Mouse (Mus musculus) midbrain, embryonic 12.5 days (tissue): ENCODE results near the gene Gm14403. TPM values are rescaled to one million over a fixed set of nuclear protein-coding genes. Genes with fewer than 3 reads are reported as not detected.
"Not testable (repeated sequence)": the region's sequence is repeated elsewhere in the genome, so short reads cannot be mapped to it uniquely, and the experiment has no call there.

ENCODE experiments used
- ATAC-seq: fragments of 200-750 bp; cut with Nextera tagmentation; 2 replicates; pipeline ENCODE4 v1.8.0; 2017; ENCODE audit warnings: low read depth, moderate TSS enrichment, moderate library complexity; ENCODE audit not compliant: low FRiP score
- H3K27ac ChIP-seq: fragments of 300-500 bp; sonication (generic); replicated peaks from 2 replicates; pipeline ENCODE4 v1.5.1; 2016; ENCODE audit warnings: mild to moderate bottlenecking
- H3K27me3 ChIP-seq: fragments of 300-500 bp; sonication (generic); 2 replicates; pipeline ENCODE4 v1.6.1; 2016; ENCODE audit warnings: mild to moderate bottlenecking
- H3K36me3 ChIP-seq: fragments of 300-500 bp; sonication (generic); 2 replicates; pipeline ENCODE4 v1.6.1; 2016
- H3K4me1 ChIP-seq: fragments of 300-500 bp; sonication (generic); 2 replicates; pipeline ENCODE4 v1.6.1; 2016
- H3K4me2 ChIP-seq: fragments of 300-500 bp; sonication (generic); replicated peaks from 2 replicates; pipeline ENCODE4 v1.6.1; 2016; ENCODE audit warnings: mild to moderate bottlenecking, moderate library complexity
- H3K4me3 ChIP-seq: fragments of 300-500 bp; sonication (generic); 2 replicates; pipeline ENCODE4 v1.5.1; 2016; ENCODE audit warnings: mild to moderate bottlenecking
- H3K9ac ChIP-seq: fragments of 300-500 bp; sonication (generic); replicated peaks from 2 replicates; pipeline ENCODE4 v1.6.1; 2016; ENCODE audit warnings: mild to moderate bottlenecking, moderate library complexity
- H3K9me3 ChIP-seq: fragments of 300-500 bp; sonication (generic); 2 replicates; pipeline ENCODE4 v1.6.1; 2016; ENCODE audit warnings: mild to moderate bottlenecking
- WGBS: fragments of 180-500 bp; shearing (Covaris S2); methylation state at CpG from one replicate; pipeline ENCODE4 v1.1.7; 2016; 5-methylcytosine and 5-hydroxymethylcytosine counted together
- polyA plus RNA-seq: library from polyadenylated mRNA; unstranded; fragments of >200 nt; fragmentation: Nextera tagmentation; extraction: Ambion mirVana; gene quantifications from 2 replicates; pipeline ENCODE4 v1.2.1, GENCODE M21; 2016

Gm14403 gene
- polyA plus RNA-seq, 1 experiment from 2014 or later, result 5.2 TPM

DNA sequence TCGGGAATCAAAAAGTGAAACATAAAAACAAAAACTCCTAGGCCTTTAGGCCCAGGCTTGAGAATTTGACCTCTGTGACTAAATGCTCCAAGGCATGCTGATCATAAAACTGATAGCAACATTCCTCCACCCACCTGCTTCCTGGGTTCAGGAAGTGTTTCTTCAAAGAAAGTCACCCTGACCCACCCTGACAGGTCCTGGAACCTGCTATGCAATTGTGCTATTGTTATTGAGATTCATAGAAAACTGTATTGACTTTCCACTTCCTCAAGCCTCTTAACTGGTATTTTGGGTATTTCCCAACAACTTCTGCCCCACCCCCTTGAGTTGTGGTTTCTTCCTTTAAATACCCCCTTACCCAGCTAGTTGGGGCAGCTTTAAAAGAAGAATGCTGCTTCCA is 20.9 kb downstream of the Gm14403 start:
- not testable (repeated sequence) for H3K4me2 ChIP-seq, H3K9ac ChIP-seq, ATAC-seq, H3K4me1 ChIP-seq, H3K27me3 ChIP-seq, H3K4me3 ChIP-seq, H3K27ac ChIP-seq, H3K36me3 ChIP-seq
- peaks cover 15% of the 10 kb centered on the region; the same call in 1 of the 2 replicates for H3K9me3 ChIP-seq
- WGBS, result 87% methylated on average over 1 of the region's 1 CpGs

DNA sequence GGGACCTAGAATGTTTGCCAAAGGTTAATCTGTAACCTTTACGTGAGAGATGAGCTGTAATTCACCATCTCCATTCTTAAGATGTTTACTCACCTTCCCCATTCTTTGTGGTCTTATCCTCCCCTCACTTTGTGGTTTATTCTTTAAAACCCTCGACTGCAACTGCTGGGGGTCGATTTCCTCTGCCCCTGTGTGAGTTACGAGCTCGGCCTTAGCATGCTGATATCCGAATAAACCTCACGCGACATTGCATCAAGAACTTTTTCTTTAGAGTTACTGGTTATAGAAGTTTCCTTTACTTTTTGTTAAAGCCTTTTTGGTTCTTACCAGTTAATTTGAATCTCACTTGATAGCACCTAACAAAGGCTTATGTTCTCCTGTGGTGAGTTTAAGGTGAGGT is 22.0 kb downstream of the Gm14403 start:
- 83% methylated on average over 8 of the region's 8 CpGs for WGBS
- no peak for ATAC-seq
- no peak overlapping the region for H3K9ac ChIP-seq

DNA sequence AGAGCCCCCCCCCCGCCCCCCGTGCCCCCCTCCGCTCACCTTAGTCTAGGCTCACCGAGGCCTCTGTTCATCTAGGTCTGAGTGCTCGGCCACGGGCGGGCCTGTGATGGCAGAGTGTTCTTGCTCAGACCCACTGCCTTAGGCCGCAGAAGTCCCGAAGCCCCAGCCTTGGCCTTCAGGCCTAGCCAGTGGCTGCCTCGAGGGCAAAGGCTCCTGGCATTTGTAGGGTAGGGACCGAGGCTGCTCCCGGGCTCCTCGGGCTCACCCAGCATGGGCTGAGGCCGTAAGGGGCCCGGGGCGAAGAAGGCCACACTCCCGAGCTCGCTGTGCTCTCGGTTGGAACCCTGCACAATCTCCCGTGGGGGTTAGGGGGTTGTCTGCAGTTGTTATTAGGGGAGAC is 25.0 kb downstream of the Gm14403 start:
- WGBS, result 89% methylated on average over 20 of the region's 20 CpGs
- H3K9me3 ChIP-seq, result peaks cover 15% of the 10 kb centered on the region; the same call in 1 of the 2 replicates
- H3K4me3 ChIP-seq, result no peak overlapping the region
- H3K27ac ChIP-seq, result no peak overlapping the region
- H3K4me1 ChIP-seq, result no peaks in the 10 kb centered on the region
- no peaks in the 10 kb centered on the region for H3K36me3 ChIP-seq
- no peak; the same call in 1 of the 2 replicates for ATAC-seq
- H3K4me2 ChIP-seq, result no peak overlapping the region
- H3K27me3 ChIP-seq, result no peaks in the 10 kb centered on the region
- H3K9ac ChIP-seq, result no peak overlapping the region

More for the DNA sequence above, 22.0 kb downstream of the Gm14403 start:
- no peaks in the 10 kb centered on the region for H3K27me3 ChIP-seq
- H3K4me3 ChIP-seq, result no peak overlapping the region
- H3K27ac ChIP-seq, result no peak overlapping the region
- H3K4me2 ChIP-seq, result no peak overlapping the region
- no peaks in the 10 kb centered on the region for H3K36me3 ChIP-seq
- H3K4me1 ChIP-seq, result no peaks in the 10 kb centered on the region
- peaks cover 15% of the 10 kb centered on the region; the same call in 1 of the 2 replicates for H3K9me3 ChIP-seq

DNA sequence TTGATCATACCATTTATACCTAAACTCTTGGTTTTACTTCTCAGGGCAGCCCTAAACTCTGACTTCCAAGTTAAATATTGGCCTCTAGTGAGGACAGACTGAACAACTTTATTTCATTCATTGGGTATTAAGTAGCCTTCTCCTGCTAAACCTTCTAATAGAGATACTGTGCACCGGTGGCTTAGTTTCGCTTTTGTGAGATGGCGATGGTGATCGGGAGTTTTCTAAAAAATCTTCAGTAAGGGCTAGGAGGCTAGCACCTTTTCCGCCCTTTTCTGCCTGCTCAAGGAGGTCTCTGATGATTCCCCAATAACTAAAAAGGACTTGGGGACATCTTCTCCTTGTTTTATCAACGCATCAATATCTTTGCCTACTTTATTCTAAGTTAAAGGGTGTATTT is 25.7 kb downstream of the Gm14403 start:
- H3K4me3 ChIP-seq, ATAC-seq, H3K36me3 ChIP-seq, H3K9ac ChIP-seq, H3K27ac ChIP-seq, H3K27me3 ChIP-seq, H3K4me2 ChIP-seq, H3K4me1 ChIP-seq: not testable (repeated sequence)
- WGBS, result 86% methylated on average over 6 of the region's 6 CpGs
- peaks cover 15% of the 10 kb centered on the region; the same call in 1 of the 2 replicates for H3K9me3 ChIP-seq

DNA sequence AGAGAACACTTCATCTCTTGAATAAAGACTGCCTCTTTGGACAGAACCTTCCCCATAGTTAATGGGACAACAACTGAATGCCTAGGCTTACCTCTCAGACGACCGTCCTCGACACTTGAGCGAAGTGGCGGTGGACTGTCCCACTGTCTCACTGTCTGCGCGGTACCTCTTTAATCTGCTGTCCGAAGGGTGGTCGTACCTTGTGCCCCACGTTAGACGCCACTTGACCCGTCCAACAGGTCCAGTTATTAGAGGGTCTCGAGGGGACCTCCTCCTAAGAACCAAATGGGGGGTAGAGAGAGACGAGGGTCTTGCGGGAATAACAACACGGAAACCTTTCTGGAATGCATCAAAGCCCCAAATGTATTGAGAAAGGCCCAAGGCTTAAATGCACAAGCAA is 26.2 kb downstream of the Gm14403 start:
- H3K4me3 ChIP-seq, ATAC-seq, H3K4me1 ChIP-seq, H3K27me3 ChIP-seq, H3K9ac ChIP-seq, H3K27ac ChIP-seq, H3K36me3 ChIP-seq, H3K4me2 ChIP-seq: not testable (repeated sequence)
- WGBS, result 90% methylated on average over 16 of the region's 16 CpGs
- peaks cover 15% of the 10 kb centered on the region; the same call in 1 of the 2 replicates for H3K9me3 ChIP-seq

DNA sequence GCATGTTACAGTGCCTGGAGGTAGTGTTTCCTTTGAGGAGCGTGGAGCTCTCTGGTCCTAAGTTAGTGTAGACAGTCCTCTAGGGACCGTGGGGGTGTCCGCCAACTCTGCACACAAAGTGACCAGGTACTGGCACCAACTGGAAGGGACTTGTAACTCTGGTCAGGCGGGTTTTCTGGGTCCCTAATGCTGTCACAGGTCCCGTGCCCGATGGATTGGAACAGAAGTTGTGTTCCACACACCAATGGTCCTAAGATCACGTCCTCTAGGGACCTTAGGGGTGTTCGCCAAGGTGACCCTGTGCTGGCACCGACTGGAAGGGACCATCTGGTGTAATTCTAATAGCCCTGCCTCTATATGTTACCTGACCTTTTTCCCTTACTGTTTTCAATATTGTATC is 37.9 kb downstream of the Gm14403 start:
- Histone ChIP-seq H3K4me1 (no peaks in the 10 kb centered on the region), H3K9ac (no peak overlapping the region), H3K9me3 (peaks cover 7% of the 10 kb centered on the region), H3K4me2 (no peak overlapping the region), H3K27ac (no peak overlapping the region), H3K4me3 (no peak overlapping the region), H3K27me3 (no peaks in the 10 kb centered on the region), H3K36me3 (no peaks in the 10 kb centered on the region)
- no peak for ATAC-seq
- 79% methylated on average over 9 of the region's 9 CpGs for WGBS

DNA sequence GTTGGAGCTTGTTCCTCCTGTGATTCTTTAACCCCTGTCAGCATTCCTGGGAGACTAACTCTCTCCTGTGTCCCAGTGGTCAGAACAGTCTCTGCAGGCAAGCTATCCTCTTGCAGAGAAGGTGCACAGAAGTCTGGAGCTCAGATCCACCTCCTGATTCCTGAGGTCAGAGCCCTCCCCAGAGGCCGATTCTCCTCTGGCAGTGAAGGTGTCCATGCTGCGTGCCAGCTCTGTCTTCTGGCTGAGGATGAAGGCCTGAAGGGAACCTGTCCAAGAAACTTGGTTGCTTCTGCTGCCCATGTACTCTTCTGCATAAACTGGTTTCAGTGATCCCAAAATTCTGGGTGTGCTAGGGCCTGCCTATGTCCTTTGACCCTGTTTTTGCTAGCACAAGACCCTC is 39.1 kb downstream of the Gm14403 start:
- not testable (repeated sequence) for H3K27me3 ChIP-seq, H3K27ac ChIP-seq, ATAC-seq, H3K4me2 ChIP-seq, H3K4me3 ChIP-seq, H3K9me3 ChIP-seq, H3K4me1 ChIP-seq, H3K36me3 ChIP-seq, H3K9ac ChIP-seq
- 86% methylated on average over 2 of the region's 2 CpGs for WGBS

DNA sequence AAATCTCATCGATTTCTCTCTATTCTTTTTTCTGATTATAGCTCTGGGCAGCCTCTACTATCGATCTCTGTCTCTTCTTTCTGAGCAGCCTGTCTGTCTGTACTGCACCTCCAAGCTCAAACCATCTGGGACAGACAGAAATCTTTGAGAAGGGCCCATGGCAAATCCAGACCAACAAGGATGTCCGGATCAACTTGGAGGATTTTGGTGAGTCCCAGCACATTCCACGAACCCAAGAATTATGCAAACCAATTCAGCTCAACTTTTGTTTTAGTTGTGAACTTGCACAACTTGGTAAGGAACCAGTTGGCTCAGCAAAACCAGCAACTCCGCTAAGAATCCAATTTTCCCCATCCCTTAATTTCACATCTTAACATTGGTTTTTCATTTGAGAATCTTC is 39.7 kb downstream of the Gm14403 start:
- H3K27ac ChIP-seq, ATAC-seq, H3K4me1 ChIP-seq, H3K9me3 ChIP-seq, H3K4me3 ChIP-seq, H3K9ac ChIP-seq, H3K36me3 ChIP-seq, H3K4me2 ChIP-seq, H3K27me3 ChIP-seq: not testable (repeated sequence)
- WGBS, result 87% methylated on average over 5 of the region's 5 CpGs

DNA sequence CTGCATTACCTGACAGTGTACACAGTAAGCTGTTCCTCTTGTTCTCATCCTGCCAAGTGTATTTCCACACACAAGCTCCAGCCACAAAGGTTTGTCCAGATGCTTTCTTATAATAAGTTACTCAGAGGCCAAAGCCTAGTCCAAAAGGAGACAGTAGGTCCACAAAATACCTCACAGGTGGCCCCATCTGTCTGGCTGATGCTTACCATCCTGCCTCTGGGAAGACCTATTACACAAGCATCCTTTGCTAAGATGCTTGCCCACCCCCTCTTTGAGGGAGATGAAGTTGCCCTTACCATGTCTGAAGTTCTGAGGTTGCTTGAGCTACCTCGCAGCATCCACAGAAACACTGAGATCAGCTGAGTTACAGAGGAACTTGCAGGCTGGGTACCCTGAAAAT is 57.2 kb downstream of the Gm14403 start:
- H3K27ac ChIP-seq, ATAC-seq, H3K4me2 ChIP-seq, H3K9ac ChIP-seq, H3K9me3 ChIP-seq, H3K4me3 ChIP-seq, H3K27me3 ChIP-seq, H3K36me3 ChIP-seq, H3K4me1 ChIP-seq: not testable (repeated sequence)
- no CpG with 5 or more reads among the region's 1 CpGs for WGBS

Other genes starting within 250 kb of the Gm14403 start
- not detected in 2 replicates for gene Gm14409, start 231.2 kb upstream of the Gm14403 start, polyA plus RNA-seq
- 0.34 and 0.45 TPM in 2 replicates for gene Gm14412, start 173.9 kb upstream of the Gm14403 start, polyA plus RNA-seq
- 7.9 and 8.6 TPM in 2 replicates for gene Gm14418, start 99.9 kb upstream of the Gm14403 start, polyA plus RNA-seq
- gene Zfp970, start 33.5 kb upstream of the Gm14403 start, polyA plus RNA-seq, result 8.2 and 12.1 TPM in 2 replicates
- gene Gm14406, start 80.0 kb downstream of the Gm14403 start, polyA plus RNA-seq, result not detected in 2 replicates